In the genomic region with DNA sequence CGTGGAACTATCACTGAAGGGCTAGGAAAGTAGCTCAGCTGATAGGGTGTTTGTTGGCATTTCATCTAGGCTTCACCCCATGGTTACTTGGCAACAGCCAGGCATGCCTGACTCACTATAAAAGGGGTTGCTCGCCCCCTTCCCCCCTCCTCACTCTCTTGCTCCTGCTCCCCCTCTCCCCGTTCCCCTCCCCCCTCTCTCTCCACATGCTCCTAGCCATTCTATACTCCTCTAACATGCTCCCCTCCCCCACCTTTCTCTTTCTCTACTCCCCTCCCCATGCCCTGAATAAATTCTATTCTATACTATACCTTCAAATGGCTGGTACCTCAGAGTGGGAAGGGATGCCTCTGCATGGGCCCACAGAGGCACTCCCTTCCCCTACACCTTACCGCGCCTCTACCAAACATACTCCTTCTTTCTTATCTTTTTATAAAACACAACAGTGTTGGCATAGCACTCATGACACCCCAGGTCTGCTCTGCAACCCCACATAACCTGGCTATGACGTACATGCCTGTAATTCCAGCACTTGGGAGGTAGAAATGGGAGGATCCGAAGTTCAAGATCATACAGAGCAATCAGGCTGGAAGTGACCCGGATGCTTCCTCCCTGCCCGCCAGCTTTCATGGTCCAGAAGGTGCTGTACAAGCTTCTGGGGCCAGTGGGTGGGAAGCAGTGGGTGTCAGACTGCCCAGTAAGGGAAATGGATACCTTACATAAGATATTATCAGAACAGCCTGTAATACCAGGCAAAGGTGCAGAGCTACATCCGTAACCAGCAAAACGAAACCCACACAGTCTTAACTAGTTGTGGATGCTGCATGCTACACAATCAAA, we compare ENCODE assay signal across 12 mouse cellular contexts. TPM values are rescaled to one million over a fixed set of nuclear protein-coding genes. Genes with fewer than 3 reads are reported as not detected.
A peak's percentile ranks its signal among the peaks of the same experiment; 100 is the strongest.
DNase-seq lines count a peak whose midpoint lies in the region; ATAC-seq lines count a peak whose summit lies in the region.
"Had no signal": no experiment of that assay in that cellular context is flagged by ENCODE, and none has a peak within 500 bp of the region (broad histone marks: within the 10 kb centered on the region; RNA-seq: fewer than 3 reads in every experiment).

No protein-coding gene starts in this region.

- no peak overlapping the region for H3K4me2 ChIP-seq in kidney, embryonic 15.5 days
- H3K4me2 ChIP-seq in midbrain, embryonic 16.5 days (ENCODE audit: low read length) = no peak overlapping the region
- no peak overlapping the region for H3K4me2 ChIP-seq in kidney, embryonic 14.5 days (replicated peaks; ENCODE audit: low read depth, low read length)
- H3K4me2 ChIP-seq: lung, embryonic 14.5 days had no signal

- no peak overlapping the region for H3K4me3 ChIP-seq in kidney, embryonic 15.5 days (replicated peaks)
- no peak overlapping the region for H3K4me3 ChIP-seq in hindbrain, embryonic 10.5 days
- no peak overlapping the region for H3K4me3 ChIP-seq in midbrain, embryonic 16.5 days (ENCODE audit: low read depth, low read length)
- H3K4me3 ChIP-seq in kidney, embryonic 14.5 days (ENCODE audit: low read length) = no peak overlapping the region

- DNase-seq in kidney, postnatal 36 days = no peak
- DNase-seq in embryo, embryonic 11 days = peak; percentile 68
- peak; percentile 66 for DNase-seq in hindbrain, embryonic 10.5 days (ENCODE audit: low spot score)
- no peak for DNase-seq in c-Kit-positive CD71-positive TER-119-positive erythroid progenitor cells, embryonic 14.5 days (ENCODE audit: low spot score)
- DNase-seq in layer of hippocampus, postnatal 25 days (ENCODE audit: extremely low spot score in 1 of 2, low spot score in 1 of 2) = no peak
- DNase-seq: adrenal gland, postnatal 14 days; kidney, adult 8-10 months; lung, embryonic 14.5 days had no signal

- no peaks in the 10 kb centered on the region for H3K36me3 ChIP-seq in kidney, embryonic 15.5 days
- no peaks in the 10 kb centered on the region for H3K36me3 ChIP-seq in hindbrain, embryonic 10.5 days
- no peaks in the 10 kb centered on the region for H3K36me3 ChIP-seq in midbrain, embryonic 16.5 days (ENCODE audit: control insufficient read depth, insufficient read depth, low read length)
- H3K36me3 ChIP-seq in kidney, embryonic 14.5 days (ENCODE audit: control insufficient read depth, insufficient read depth, low read length) = no peaks in the 10 kb centered on the region

- H3K4me1 ChIP-seq in kidney, embryonic 15.5 days = peaks cover 11% of the 10 kb centered on the region
- peaks cover 20% of the 10 kb centered on the region for H3K4me1 ChIP-seq in hindbrain, embryonic 10.5 days (replicated peaks)
- H3K4me1 ChIP-seq in midbrain, embryonic 16.5 days (ENCODE audit: control insufficient read depth, insufficient read depth, low read length) = peaks cover 12% of the 10 kb centered on the region
- H3K4me1 ChIP-seq in kidney, embryonic 14.5 days (ENCODE audit: control insufficient read depth, insufficient read depth, low read length) = 0 out of 2 replicates have a peak, but pooled peaks cover 2% of the 10 kb centered on the region

- WGBS in kidney, embryonic 15.5 days = 59% methylated on average over 11 of the region's 11 CpGs
- WGBS in hindbrain, embryonic 10.5 days = 57% methylated on average over 11 of the region's 11 CpGs
- 54% methylated on average over 11 of the region's 11 CpGs for WGBS in midbrain, embryonic 16.5 days
- 54% methylated on average over 11 of the region's 11 CpGs for WGBS in kidney, embryonic 14.5 days

- H3K9ac ChIP-seq in kidney, embryonic 15.5 days = no peak overlapping the region
- no peak overlapping the region for H3K9ac ChIP-seq in midbrain, embryonic 16.5 days (ENCODE audit: low read depth, low read length)
- no peak overlapping the region for H3K9ac ChIP-seq in kidney, embryonic 14.5 days (ENCODE audit: low read depth, low read length)
- H3K9ac ChIP-seq: lung, embryonic 14.5 days had no signal

- H3K27ac ChIP-seq in kidney, embryonic 15.5 days = no peak overlapping the region
- H3K27ac ChIP-seq in hindbrain, embryonic 10.5 days = peak overlapping the region; percentile 81
- no peak overlapping the region for H3K27ac ChIP-seq in midbrain, embryonic 16.5 days (ENCODE audit: low read length)
- H3K27ac ChIP-seq in kidney, embryonic 14.5 days (ENCODE audit: low read depth, low read length) = no peak overlapping the region

- 0 out of 2 replicates have a peak, but pooled peaks have one; percentile 18 for ATAC-seq in kidney, embryonic 15.5 days (replicated peaks; ENCODE audit: low FRiP score)
- peak; percentile 73 for ATAC-seq in midbrain, embryonic 16.5 days
- no peak for ATAC-seq in kidney, embryonic 14.5 days (ENCODE audit: low FRiP score, low TSS enrichment)
- ATAC-seq: Patski had no signal

- H3K27me3 ChIP-seq in kidney, embryonic 15.5 days = no peaks in the 10 kb centered on the region
- H3K27me3 ChIP-seq in hindbrain, embryonic 10.5 days (ENCODE audit: insufficient read depth, poor library complexity, severe bottlenecking) = no peaks in the 10 kb centered on the region
- no peaks in the 10 kb centered on the region for H3K27me3 ChIP-seq in midbrain, embryonic 16.5 days (ENCODE audit: control insufficient read depth, insufficient read depth, low read depth, low read length)
- no peaks in the 10 kb centered on the region for H3K27me3 ChIP-seq in kidney, embryonic 14.5 days (ENCODE audit: control insufficient read depth, insufficient read depth, low read length)
- H3K27me3 ChIP-seq: Patski had no signal

- no peaks in the 10 kb centered on the region for H3K9me3 ChIP-seq in kidney, embryonic 15.5 days (replicated peaks)
- peaks cover 11% of the 10 kb centered on the region for H3K9me3 ChIP-seq in hindbrain, embryonic 10.5 days
- H3K9me3 ChIP-seq in midbrain, embryonic 16.5 days (replicated peaks; ENCODE audit: control insufficient read depth, low read length, poor library complexity, severe bottlenecking) = no peaks in the 10 kb centered on the region
- H3K9me3 ChIP-seq in kidney, embryonic 14.5 days (ENCODE audit: control insufficient read depth, low read length) = no peaks in the 10 kb centered on the region

RNA-seq across cellular contexts. Expression of a gene that starts 10.1 kb away (rescaled TPM):
- polyA plus RNA-seq in kidney, embryonic 15.5 days (2015; fragmentation: Nextera tagmentation; extraction: Ambion mirVana) = 0.33 and 0.57 TPM in 2 replicates
- polyA plus RNA-seq in hindbrain, embryonic 10.5 days (2016; fragmentation: Nextera tagmentation; extraction: Ambion mirVana) = 3.1 and 4.1 TPM in 2 replicates
- 14.7 and 15.1 TPM in 2 replicates for polyA plus RNA-seq in midbrain, embryonic 16.5 days (2015; fragmentation: Nextera tagmentation; extraction: Ambion mirVana)
- 10 to 100 TPM; 40.7 to 41.3 TPM for total RNA-seq in layer of hippocampus, postnatal 25 days (2021)
- polyA plus RNA-seq in kidney, embryonic 14.5 days (2014; fragmentation: Nextera tagmentation; extraction: Ambion mirVana) = 0.60 and 0.76 TPM in 2 replicates

RNA-seq across cellular contexts. Expression of a gene that starts 23.9 kb away (rescaled TPM):
- 41.5 and 46.0 TPM in 2 replicates for polyA plus RNA-seq in kidney, embryonic 15.5 days (2015; fragmentation: Nextera tagmentation; extraction: Ambion mirVana)
- 39.5 and 39.9 TPM in 2 replicates for polyA plus RNA-seq in hindbrain, embryonic 10.5 days (2016; fragmentation: Nextera tagmentation; extraction: Ambion mirVana)
- polyA plus RNA-seq in midbrain, embryonic 16.5 days (2015; fragmentation: Nextera tagmentation; extraction: Ambion mirVana) = 38.3 and 38.6 TPM in 2 replicates
- total RNA-seq in layer of hippocampus, postnatal 25 days (2021) = 10 to 100 TPM; 74.7 to 78.3 TPM
- polyA plus RNA-seq in kidney, embryonic 14.5 days (2014; fragmentation: Nextera tagmentation; extraction: Ambion mirVana) = 26.5 and 48.7 TPM in 2 replicates

Comparison
In these comparisons a context has a peak if more than half of its experiments do, and no peak if none do; other contexts are left out.
1. DNase-seq: peak in embryo, embryonic 11 days (single experiment) and hindbrain, embryonic 10.5 days (single experiment); none in kidney, postnatal 36 days (0 of 2), c-Kit-positive CD71-positive TER-119-positive erythroid progenitor cells, embryonic 14.5 days (single experiment) and layer of hippocampus, postnatal 25 days (0 of 2).